Mouse (Mus musculus): Measurements from ENCODE around the gene Dnaja4. TPM values are rescaled to one million over a fixed set of nuclear protein-coding genes. Genes with fewer than 3 reads are reported as not detected.

Gene Dnaja4
- 14.9 and 18.2 TPM in 2 replicates for polyA plus RNA-seq (2012; rRNA removed)

GRCm38 (mm10) chr9:54698318-54699086 lies at the start of gene Dnaja4:
Gene Dnaja4, plus strand, starts transcription at chr9:54698873.
- peak within 1 kb of the TSS; percentile 91 for H3K4me3 ChIP-seq (replicated peaks; ENCODE audit: extremely low read depth, low read depth, low read length)
- peaks cover 10% of the 10 kb centered on the region for H3K4me1 ChIP-seq (ENCODE audit: control insufficient read depth, insufficient read depth, low read length)
- TF ChIP-seq CTCF (IDR thresholded peaks at IDR 0.05; ENCODE audit: insufficient read depth, low read length) (no peak), POLR2A (IDR thresholded peaks at IDR 0.05; ENCODE audit: borderline replicate concordance, extremely low read depth, low read depth, low read length) (no peak)
- no peak for DNase-seq
- 58% methylated on average over 17 of the region's 17 CpGs for WGBS

- TF ChIP-seq POLR2A (IDR thresholded peaks at IDR 0.05; ENCODE audit: borderline replicate concordance, extremely low read depth, low read depth, low read length), result no peak
- TF ChIP-seq CTCF (IDR thresholded peaks at IDR 0.05; ENCODE audit: insufficient read depth, low read length), result no peak
- H3K4me3 ChIP-seq (replicated peaks; ENCODE audit: extremely low read depth, low read depth, low read length), result no peak overlapping the region
- DNase-seq, result no peak
- no peaks in the 10 kb centered on the region for H3K4me1 ChIP-seq (ENCODE audit: control insufficient read depth, insufficient read depth, low read length)
- 72% methylated on average over 1 of the region's 1 CpGs for WGBS
Observed at GRCm38 (mm10) chr9:54649360-54649759, 49.3 kb upstream of the Dnaja4 start.

- WGBS, result 85% methylated on average over 2 of the region's 2 CpGs
- TF ChIP-seq POLR2A (IDR thresholded peaks at IDR 0.05; ENCODE audit: borderline replicate concordance, extremely low read depth, low read depth, low read length) (no peak), CTCF (IDR thresholded peaks at IDR 0.05; ENCODE audit: insufficient read depth, low read length) (no peak)
- Histone ChIP-seq H3K4me3 (replicated peaks; ENCODE audit: extremely low read depth, low read depth, low read length) (no peak overlapping the region), H3K4me1 (ENCODE audit: control insufficient read depth, insufficient read depth, low read length) (no peaks in the 10 kb centered on the region)
- DNase-seq, result no peak
Observed at GRCm38 (mm10) chr9:54652778-54653177, 45.9 kb upstream of the Dnaja4 start.

GRCm38 (mm10) chr9:54655846-54656245 lies 42.8 kb upstream of the Dnaja4 start:
- DNase-seq, result no peak
- WGBS, result 57% methylated on average over 2 of the region's 2 CpGs

GRCm38 (mm10) chr9:54656402-54656801 lies 42.3 kb upstream of the Dnaja4 start:
- TF ChIP-seq CTCF (IDR thresholded peaks at IDR 0.05; ENCODE audit: insufficient read depth, low read length), result no peak
- TF ChIP-seq POLR2A (IDR thresholded peaks at IDR 0.05; ENCODE audit: borderline replicate concordance, extremely low read depth, low read depth, low read length), result no peak
- 70% methylated on average over 6 of the region's 6 CpGs for WGBS
- DNase-seq, result no peak
- Histone ChIP-seq H3K4me3 (replicated peaks; ENCODE audit: extremely low read depth, low read depth, low read length) (no peak overlapping the region), H3K4me1 (ENCODE audit: control insufficient read depth, insufficient read depth, low read length) (no peaks in the 10 kb centered on the region)

More at GRCm38 (mm10) chr9:54655846-54656245, 42.8 kb upstream of the Dnaja4 start:
- TF ChIP-seq CTCF (IDR thresholded peaks at IDR 0.05; ENCODE audit: insufficient read depth, low read length), result no peak
- no peak for TF ChIP-seq POLR2A (IDR thresholded peaks at IDR 0.05; ENCODE audit: borderline replicate concordance, extremely low read depth, low read depth, low read length)
- H3K4me1 ChIP-seq (ENCODE audit: control insufficient read depth, insufficient read depth, low read length), result no peaks in the 10 kb centered on the region
- no peak overlapping the region for H3K4me3 ChIP-seq (replicated peaks; ENCODE audit: extremely low read depth, low read depth, low read length)

GRCm38 (mm10) chr9:54658773-54659172 lies 39.9 kb upstream of the Dnaja4 start:
- TF ChIP-seq POLR2A (IDR thresholded peaks at IDR 0.05; ENCODE audit: borderline replicate concordance, extremely low read depth, low read depth, low read length), result no peak
- no peak for TF ChIP-seq CTCF (IDR thresholded peaks at IDR 0.05; ENCODE audit: insufficient read depth, low read length)
- no peak for DNase-seq
- no peaks in the 10 kb centered on the region for H3K4me1 ChIP-seq (ENCODE audit: control insufficient read depth, insufficient read depth, low read length)
- 70% methylated on average over 6 of the region's 6 CpGs for WGBS
- H3K4me3 ChIP-seq (replicated peaks; ENCODE audit: extremely low read depth, low read depth, low read length), result no peak overlapping the region

- Histone ChIP-seq H3K4me1 (ENCODE audit: control insufficient read depth, insufficient read depth, low read length) (no peaks in the 10 kb centered on the region), H3K4me3 (replicated peaks; ENCODE audit: extremely low read depth, low read depth, low read length) (no peak within 1 kb of the TSS)
- DNase-seq, result no peak
- TF ChIP-seq POLR2A (IDR thresholded peaks at IDR 0.05; ENCODE audit: borderline replicate concordance, extremely low read depth, low read depth, low read length), result no peak
- TF ChIP-seq CTCF (IDR thresholded peaks at IDR 0.05; ENCODE audit: insufficient read depth, low read length), result no peak
- WGBS, result 33% methylated on average over 10 of the region's 10 CpGs
Observed at GRCm38 (mm10) chr9:54661605-54662377, 36.9 kb upstream of the Dnaja4 start, which contains the start of gene Acsbg1. Gene Acsbg1, minus strand, starts transcription at chr9:54661870.

- TF ChIP-seq POLR2A (IDR thresholded peaks at IDR 0.05; ENCODE audit: borderline replicate concordance, extremely low read depth, low read depth, low read length) (no peak), CTCF (IDR thresholded peaks at IDR 0.05; ENCODE audit: insufficient read depth, low read length) (no peak)
- WGBS, result 68% methylated on average over 9 of the region's 9 CpGs
- DNase-seq, result no peak
- Histone ChIP-seq H3K4me1 (ENCODE audit: control insufficient read depth, insufficient read depth, low read length) (no peaks in the 10 kb centered on the region), H3K4me3 (replicated peaks; ENCODE audit: extremely low read depth, low read depth, low read length) (no peak overlapping the region)
Observed at GRCm38 (mm10) chr9:54664358-54664757, 34.3 kb upstream of the Dnaja4 start.

GRCm38 (mm10) chr9:54666116-54666515 lies 32.6 kb upstream of the Dnaja4 start:
- TF ChIP-seq POLR2A (IDR thresholded peaks at IDR 0.05; ENCODE audit: borderline replicate concordance, extremely low read depth, low read depth, low read length) (no peak), CTCF (IDR thresholded peaks at IDR 0.05; ENCODE audit: insufficient read depth, low read length) (no peak)
- no peak for DNase-seq
- Histone ChIP-seq H3K4me1 (ENCODE audit: control insufficient read depth, insufficient read depth, low read length) (no peaks in the 10 kb centered on the region), H3K4me3 (replicated peaks; ENCODE audit: extremely low read depth, low read depth, low read length) (no peak overlapping the region)
- 92% methylated on average over 3 of the region's 3 CpGs for WGBS
